Mouse (Mus musculus) megakaryocyte progenitor cell, adult 5-6 weeks (primary cell): ENCODE results near the gene Gstt4. TPM values are rescaled to one million over a fixed set of nuclear protein-coding genes. Genes with fewer than 3 reads are reported as not detected.
"Not testable (repeated sequence)": the region's sequence is repeated elsewhere in the genome, so short reads cannot be mapped to it uniquely, and the experiment has no call there.

ENCODE experiments used
- ATAC-seq: replicated peaks from 2 replicates; pipeline ENCODE4 v1.8.0; 2016; ENCODE audit warnings: mild to moderate bottlenecking, moderate TSS enrichment, inconsistent platforms; ENCODE audit not compliant: poor library complexity
- total RNA-seq, 2 experiments: library from RNA; stranded (forward) in 1 of 2; stranded (reverse) in 1 of 2; fragments of 157-497, 149-512 nt in 1 of 2; fragments of 200-1000 nt in 1 of 2; gene quantifications; 2 replicates each; pipeline versions ENCODE4 v1.2.3 to v1.2.4; 2015 to 2017

The Gstt4 gene
- total RNA-seq, 2 experiments from 2014 or later, result not detected

DNA sequence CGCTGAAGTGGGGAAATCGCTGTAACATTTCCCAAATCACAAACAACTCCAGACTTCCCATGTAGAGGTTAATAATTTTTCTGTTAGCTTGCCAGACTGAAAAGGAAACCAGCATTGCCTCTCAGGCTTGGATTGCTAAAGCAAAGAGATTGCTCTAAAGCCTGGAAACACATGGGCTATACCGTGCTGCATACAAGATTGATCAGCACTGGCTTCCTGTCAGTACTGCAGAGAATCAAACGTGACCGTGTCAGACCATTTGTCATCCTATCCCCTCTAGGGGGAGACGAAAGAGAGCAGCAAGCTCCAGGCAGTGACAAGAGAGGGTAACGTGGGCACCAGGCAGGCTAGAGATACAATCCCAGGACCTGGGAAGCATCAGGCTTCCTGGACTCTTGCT is 31.6 kb downstream of the Gstt4 start:
- ATAC-seq, result peak; percentile 82

DNA sequence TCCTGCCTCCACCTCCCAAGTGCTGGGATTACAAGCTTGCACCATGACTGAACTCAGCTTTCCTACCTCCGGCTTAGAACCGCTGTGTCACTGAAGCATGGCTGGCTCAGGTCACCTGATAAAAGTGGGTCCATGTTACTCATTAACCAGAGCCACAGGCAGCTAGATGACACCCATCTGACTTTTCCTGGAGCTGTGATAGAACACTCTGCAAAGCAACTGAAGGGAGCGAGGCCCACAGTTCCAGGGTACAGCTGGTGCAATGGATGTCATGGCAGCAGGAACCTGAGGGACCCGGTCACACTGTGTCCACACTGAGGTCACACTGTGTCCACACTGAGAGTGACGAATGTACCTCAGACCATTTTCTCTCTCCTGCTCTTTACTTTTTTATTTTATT is 32.5 kb downstream of the Gstt4 start:
- no peak for ATAC-seq

DNA sequence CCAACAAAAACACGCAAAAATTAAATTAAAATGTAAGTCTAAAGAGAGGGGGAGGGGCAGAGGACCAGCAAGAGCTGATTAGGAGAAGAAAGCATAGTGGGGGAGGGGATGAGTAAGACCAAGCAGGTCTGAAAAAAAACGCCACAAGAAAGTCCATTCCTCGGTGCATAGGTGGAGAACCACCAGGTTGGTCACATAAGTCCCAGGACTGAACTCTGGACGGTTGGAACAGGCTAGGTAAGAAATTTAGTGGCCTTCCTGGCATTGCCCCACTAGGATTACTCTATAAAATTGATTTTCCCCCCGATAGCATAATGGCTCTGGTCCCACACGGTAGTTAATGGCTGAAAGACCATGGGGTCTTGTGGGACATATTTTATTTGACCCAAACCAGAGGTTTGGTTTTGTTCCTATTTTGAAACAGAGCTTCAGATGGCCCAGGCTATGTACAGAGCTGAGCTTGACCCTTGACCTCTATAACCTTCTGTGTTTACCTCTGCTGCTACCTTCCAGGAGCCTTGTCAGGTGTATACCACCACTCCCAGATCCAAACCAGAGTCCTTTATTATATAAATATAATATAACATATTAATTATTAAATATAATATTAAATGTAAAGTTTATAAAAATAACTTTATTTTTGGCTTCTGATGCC is 33.1 kb downstream of the Gstt4 start:
- ATAC-seq, result no peak

DNA sequence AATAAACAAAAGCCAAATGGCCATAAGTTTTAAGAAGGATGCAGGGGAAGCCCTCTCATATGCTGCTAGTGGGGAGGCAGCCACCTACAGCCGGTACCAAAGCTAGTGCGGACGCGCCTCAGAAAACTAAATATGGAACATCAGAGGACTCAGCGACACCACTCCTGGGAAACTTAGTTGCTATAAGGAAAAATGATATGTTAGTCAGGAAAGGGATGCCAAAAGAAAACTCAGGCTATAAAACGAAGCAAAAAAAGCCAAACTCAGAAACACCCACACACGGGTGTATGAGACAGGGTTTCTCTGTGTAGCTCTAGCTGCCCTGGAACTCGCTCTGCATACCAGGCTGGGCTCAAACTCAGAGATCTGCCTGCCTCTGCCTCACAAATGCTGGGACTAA is 34.1 kb downstream of the Gstt4 start:
- no peak for ATAC-seq

DNA sequence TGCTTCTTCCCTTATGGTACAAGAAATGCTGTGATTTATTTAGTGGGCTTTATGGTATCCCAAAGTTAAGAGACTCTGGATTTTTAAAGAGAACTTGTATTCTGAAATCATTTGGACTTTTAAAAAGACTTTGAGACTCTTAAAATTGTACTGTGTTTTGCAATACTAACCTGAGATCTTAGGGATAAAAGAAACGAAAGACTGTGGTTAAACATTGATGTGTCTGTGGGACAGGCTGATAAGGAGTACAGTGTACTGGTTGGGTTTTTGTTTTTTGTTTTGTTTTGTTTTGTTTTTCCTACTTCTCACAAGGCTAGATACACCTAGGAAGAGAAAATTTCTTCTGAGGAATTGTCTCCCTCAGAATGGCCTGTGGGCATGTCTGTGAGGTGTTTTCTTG is 36.9 kb downstream of the Gstt4 start:
- no peak for ATAC-seq

DNA sequence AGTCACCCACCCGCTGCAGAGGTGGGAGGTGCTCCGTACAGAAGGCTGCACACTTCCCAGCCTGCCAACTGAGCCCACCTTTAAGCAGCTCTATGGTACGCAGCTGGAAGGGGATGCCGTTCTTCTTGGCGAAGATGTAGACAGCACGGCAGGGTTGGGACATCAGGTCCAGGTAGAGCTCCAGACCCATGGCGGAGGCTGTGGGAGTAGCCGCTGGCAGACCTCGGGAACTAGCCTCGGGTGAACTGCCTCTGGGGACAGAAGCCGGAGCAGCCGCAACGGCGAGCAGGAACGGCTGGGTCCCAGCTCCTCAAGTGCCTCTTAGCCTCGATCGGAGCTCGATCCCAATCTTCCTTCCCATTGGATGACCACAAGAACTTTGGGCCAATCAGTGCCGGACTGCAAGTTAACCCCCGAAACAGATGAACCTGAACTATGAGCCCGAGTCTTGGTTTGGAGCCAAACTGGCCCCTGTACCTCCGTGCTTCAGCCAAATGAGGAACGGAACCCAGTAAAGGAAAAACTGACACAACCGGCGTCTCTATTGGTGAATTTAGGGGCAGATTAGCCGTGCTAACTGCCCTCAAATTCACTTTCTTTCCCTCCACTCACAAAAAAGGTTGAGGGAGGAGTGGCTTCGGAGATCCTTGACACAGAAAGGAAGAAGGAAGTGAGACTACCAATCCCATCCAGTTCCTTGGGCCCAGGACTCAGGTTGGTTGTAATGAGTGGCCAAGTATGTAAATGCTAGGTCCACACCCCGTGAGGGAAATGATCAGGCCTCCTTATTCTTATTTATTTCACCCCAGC is 41.4 kb downstream of the Gstt4 start, which contains the start of the genes Gm20441 and Gstt3:
Gene Gm20441, minus strand, starts transcription at position 186 of the 810 bp plus-strand sequence.
Gene Gstt3, minus strand, starts transcription at position 646 of the 810 bp plus-strand sequence.
- peak; percentile 84 for ATAC-seq

DNA sequence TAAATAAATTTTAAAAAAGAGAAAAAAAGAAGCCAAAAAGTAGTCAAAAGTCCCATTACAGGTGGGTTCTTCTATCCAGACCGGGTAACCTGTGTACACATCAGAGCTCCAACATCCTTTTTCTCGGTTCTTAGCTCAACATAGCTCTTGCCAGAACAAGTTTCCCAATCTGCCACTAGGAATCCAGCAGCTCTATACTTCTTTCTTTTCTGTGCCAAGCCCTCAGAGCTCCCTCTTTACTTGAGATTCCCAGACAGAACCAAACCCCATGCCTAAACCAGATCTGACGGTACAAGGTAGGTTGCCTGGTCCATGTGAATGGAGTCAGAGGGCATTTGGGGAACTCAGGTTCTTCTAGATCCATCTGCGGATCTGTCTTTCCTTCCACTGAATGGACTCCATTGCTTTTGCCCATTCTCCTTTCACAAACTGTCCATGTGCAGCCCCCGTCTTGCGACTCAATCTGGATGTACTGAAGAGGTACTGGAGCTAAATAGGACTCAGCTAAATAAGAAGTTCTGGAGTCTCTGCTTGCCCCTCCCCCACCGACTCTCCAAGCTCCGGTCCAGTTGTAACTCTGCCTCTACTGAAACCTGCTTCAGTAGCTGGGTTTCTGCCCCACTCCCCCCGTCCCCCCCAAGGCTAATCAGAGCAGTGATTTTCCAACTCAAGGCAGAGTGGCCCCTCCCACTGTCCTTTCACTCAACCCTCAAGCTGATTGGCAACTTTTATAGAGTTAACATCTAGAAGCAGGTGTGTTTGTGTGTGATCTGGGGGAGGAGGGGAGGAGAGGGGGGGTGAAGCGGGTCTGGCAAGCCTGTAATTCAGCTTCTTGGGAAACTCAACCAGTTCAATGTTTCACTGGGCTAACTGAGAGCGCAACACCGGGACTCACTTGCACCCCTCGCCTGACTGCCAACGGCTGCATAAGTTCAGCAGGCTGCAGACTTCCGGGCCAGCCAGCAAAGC is 42.9 kb downstream of the Gstt4 start:
- no peak for ATAC-seq

DNA sequence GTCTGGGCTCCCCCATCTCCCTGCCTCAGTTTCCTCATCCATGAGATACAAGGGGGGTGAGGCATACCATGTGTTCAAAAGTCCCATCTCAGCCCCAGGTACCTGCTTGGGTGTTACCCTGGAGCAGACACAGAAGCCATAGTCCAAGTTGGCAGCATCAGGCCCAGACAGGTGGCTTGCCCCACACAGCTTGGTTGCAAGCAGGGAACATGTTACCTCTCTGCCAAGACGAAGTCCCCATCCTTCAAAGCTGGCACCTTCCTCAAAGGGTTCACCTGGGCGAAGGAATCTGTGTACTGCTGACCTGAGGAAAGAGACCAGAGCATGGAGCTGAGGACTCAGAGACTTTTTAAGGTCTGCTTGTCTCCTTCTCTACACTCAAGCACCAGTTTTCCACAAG is 44.5 kb downstream of the Gstt4 start:
- ATAC-seq, result no peak

DNA sequence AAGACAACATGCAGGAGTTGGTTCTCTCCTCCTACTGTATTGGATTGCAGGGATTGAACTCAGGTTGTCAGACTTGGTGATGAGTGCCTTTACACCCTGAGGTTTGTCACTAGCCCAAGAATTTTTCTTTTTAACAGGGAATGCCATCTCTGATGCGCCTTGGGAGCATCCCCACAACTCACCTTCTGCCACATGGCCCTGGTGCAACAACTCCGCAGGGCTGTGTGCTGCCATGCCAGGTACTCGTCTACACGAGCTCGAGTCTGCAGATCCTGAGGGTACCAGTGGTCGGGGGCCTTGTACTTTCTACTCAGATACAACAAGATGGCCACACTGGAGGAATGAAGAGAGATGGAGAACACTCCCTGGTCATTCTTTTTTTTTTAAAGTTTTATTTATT is 45.8 kb downstream of the Gstt4 start:
- ATAC-seq, result no peak

DNA sequence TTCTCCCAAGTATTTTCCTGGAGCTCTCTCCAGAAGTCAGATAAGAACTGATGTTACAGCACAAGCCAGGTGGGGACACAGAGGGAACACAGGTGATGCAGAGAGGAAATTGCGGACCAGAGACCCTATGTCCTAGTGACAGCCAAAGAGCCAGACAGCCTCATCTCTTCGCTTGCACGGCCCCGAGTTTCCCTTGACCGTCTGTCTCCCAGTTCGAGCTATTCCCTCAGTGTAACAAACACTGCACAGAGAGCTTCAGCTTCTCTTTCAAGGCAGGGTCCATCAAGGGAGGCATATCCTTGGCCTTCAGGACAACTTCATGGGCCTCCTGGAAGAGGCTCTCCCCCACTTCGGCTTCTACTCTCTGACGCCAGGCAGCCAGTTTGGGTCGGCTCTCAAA is 47.8 kb downstream of the Gstt4 start:
- no peak for ATAC-seq

DNA sequence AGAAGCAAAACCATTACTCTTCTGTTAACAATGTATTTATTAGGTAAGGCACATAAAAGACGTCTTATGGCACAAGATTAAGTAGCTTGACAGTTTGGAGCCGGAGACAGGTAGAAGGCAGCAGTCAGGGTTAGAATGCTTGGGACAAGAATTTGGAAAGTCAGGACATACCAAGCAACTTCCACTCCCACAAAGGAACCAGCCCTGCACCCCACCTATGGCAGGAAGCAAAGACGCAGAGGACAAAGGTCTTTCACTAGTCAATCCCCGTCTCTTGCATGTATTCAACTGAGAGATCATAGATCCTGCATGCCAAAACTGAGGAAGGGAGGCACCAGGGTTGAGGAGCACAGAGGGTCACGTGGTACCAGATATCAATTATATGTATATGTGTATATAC is 48.2 kb downstream of the Gstt4 start:
- ATAC-seq, result no peak

DNA sequence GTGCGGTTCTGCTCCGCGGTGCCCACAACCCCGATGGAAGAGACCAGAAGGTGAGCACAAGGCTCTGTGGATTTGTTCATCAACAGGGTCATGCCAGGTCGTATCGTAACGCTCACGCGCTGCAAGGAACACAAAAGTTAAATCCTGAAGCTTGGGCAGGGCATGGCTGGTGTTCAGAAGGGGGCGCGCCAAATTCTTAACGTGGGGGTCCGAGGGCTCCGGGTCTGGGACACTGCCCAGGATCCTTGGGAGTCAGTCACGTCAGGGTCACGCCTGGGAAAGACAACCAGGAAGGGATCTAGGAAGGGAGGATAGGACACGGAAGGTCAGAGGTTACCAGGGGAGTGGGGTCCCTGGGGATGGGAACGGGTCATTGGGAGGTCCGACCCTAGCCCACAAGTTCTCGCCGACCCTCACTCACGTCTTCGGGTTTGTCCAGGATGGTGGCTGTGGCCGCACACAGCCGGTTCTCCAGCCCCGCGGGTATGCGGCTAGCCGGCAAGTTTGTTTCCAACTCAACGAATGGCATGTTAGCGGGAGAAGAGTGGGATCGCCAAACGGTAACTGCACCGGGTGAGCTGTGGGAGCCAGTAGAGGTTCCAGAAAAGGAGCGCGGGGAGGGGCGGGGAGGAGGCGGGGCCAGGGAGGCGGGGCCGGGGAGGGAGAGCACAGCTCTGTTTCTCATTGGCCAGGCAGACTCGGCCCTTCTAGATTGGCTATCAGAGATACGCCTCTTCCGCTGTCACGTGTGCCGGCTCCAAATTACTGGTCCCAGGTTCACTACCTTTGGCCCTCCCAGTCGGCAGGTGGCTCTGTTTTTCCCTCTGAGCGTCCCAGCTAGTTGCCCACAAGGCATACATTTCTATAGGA is 49.3 kb downstream of the Gstt4 start, which contains the start of gene Ddt:
Gene Ddt, minus strand, starts transcription at position 620 of the 870 bp plus-strand sequence.
- peak; percentile 96 for ATAC-seq

DNA sequence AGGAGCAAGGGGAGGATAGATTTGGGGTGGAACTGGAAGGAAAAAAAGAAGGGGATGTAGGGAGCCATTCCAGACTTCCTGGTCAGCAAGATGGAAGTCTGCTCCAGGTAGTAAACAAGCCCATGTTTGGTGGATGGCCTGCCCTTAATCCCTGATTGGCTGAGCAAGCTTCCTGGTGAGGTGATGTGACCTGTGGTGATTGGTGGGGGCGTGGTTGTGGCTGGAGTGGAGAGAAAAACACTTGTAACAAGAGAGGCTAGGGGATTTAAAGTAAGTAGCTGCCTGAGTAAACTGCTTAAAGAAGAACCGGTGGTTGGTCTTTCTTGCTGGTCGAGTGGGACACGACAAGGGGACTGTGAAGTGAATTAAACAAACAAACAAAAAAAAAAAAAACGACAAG is 54.6 kb downstream of the Gstt4 start:
- ATAC-seq, result not testable (repeated sequence)

DNA sequence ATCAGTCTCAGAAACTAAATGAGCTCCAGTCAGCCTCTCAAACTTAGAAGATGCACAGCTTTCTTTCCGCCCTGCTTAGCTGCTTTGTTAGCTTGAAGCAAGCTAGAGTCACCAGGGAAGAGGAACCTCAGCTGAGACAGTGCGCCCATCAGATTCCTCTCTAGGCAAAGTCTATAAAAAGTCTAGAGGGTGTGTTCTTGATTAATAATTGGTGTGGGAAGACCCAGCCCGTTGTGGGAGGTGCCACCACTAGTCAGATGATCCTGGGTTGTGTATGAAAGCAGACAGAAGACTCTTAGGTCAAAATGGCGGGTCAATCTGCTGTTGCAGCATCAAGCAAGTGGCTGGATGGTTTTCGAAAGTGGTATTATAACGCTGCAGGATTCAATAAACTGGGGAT is 55.5 kb downstream of the Gstt4 start:
- ATAC-seq, result no peak

Other genes starting within 250 kb of the Gstt4 start
- gene Ggt5, start 233.2 kb downstream of the Gstt4 start, total RNA-seq (2015), result 0.29 and 1.4 TPM in 2 replicates
- gene Ggt5, start 233.2 kb downstream of the Gstt4 start, total RNA-seq (2017), result 2.8 and 3.5 TPM in 2 replicates
- 0.34 and 0.42 TPM in 2 replicates for gene Susd2, start 178.5 kb downstream of the Gstt4 start, total RNA-seq (2015)
- gene Susd2, start 178.5 kb downstream of the Gstt4 start, total RNA-seq (2017), result 0.27 TPM in 1 of 2 replicates, not detected in the other
- 32.0 and 36.5 TPM in 2 replicates for gene Cabin1, start 58.2 kb downstream of the Gstt4 start, total RNA-seq (2015)
- 29.6 and 37.8 TPM in 2 replicates for gene Cabin1, start 58.2 kb downstream of the Gstt4 start, total RNA-seq (2017)
- 51.7 and 60.3 TPM in 2 replicates for gene Ddt, start 49.1 kb downstream of the Gstt4 start, total RNA-seq (2015)
- 54.4 and 60.1 TPM in 2 replicates for gene Ddt, start 49.1 kb downstream of the Gstt4 start, total RNA-seq (2017)
- gene Gm20441, start 41.6 kb downstream of the Gstt4 start, total RNA-seq (2015), result not detected in 2 replicates
- not detected in 2 replicates for gene Gm20441, start 41.6 kb downstream of the Gstt4 start, total RNA-seq (2017)
- gene Gstt3, start 41.1 kb downstream of the Gstt4 start, total RNA-seq (2015), result 4.9 and 5.5 TPM in 2 replicates
- 3.2 and 4.7 TPM in 2 replicates for gene Gstt3, start 41.1 kb downstream of the Gstt4 start, total RNA-seq (2017)
- not detected in 2 replicates for gene Gstt1, start 24.0 kb downstream of the Gstt4 start, total RNA-seq (2015)
- 2.3 TPM in 1 of 2 replicates, not detected in the other for gene Gstt1, start 24.0 kb downstream of the Gstt4 start, total RNA-seq (2017)
- gene Gstt2, start 14.9 kb upstream of the Gstt4 start, total RNA-seq (2015), result 23.8 and 24.1 TPM in 2 replicates
- 14.2 and 21.6 TPM in 2 replicates for gene Gstt2, start 14.9 kb upstream of the Gstt4 start, total RNA-seq (2017)
- gene Mif, start 37.7 kb upstream of the Gstt4 start, total RNA-seq (2015), result 477 and 576 TPM in 2 replicates
- gene Mif, start 37.7 kb upstream of the Gstt4 start, total RNA-seq (2017), result 746 and 790 TPM in 2 replicates
- gene Derl3, start 70.9 kb upstream of the Gstt4 start, total RNA-seq (2015), result 0.54 and 0.64 TPM in 2 replicates
- 0.95 and 2.2 TPM in 2 replicates for gene Derl3, start 70.9 kb upstream of the Gstt4 start, total RNA-seq (2017)
- gene Smarcb1, start 99.1 kb upstream of the Gstt4 start, total RNA-seq (2015), result 66.3 and 72.0 TPM in 2 replicates
- 77.3 and 86.5 TPM in 2 replicates for gene Smarcb1, start 99.1 kb upstream of the Gstt4 start, total RNA-seq (2017)
- gene Chchd10, start 110.6 kb upstream of the Gstt4 start, total RNA-seq (2015), result 54.0 and 55.0 TPM in 2 replicates
- 33.1 and 34.4 TPM in 2 replicates for gene Chchd10, start 110.6 kb upstream of the Gstt4 start, total RNA-seq (2017)
- 0.57 TPM in 1 of 2 replicates, not detected in the other for gene Mmp11, start 114.0 kb upstream of the Gstt4 start, total RNA-seq (2015)
- gene Mmp11, start 114.0 kb upstream of the Gstt4 start, total RNA-seq (2017), result 10.1 TPM in 1 of 2 replicates, not detected in the other
- gene Gm867, start 118.1 kb upstream of the Gstt4 start, total RNA-seq (2015), result not detected in 2 replicates
- not detected in 2 replicates for gene Gm867, start 118.1 kb upstream of the Gstt4 start, total RNA-seq (2017)
- 1.5 TPM in 1 of 2 replicates, not detected in the other for gene Vpreb3, start 120.5 kb upstream of the Gstt4 start, total RNA-seq (2015)
- gene Vpreb3, start 120.5 kb upstream of the Gstt4 start, total RNA-seq (2017), result not detected in 2 replicates
- gene Gm5134, start 132.0 kb upstream of the Gstt4 start, total RNA-seq (2015), result 0.35 and 0.66 TPM in 2 replicates
- gene Gm5134, start 132.0 kb upstream of the Gstt4 start, total RNA-seq (2017), result 0.78 and 0.79 TPM in 2 replicates
- 7.4 and 8.7 TPM in 2 replicates for gene Zfp280b, start 210.1 kb upstream of the Gstt4 start, total RNA-seq (2015)
- gene Zfp280b, start 210.1 kb upstream of the Gstt4 start, total RNA-seq (2017), result 5.7 and 8.0 TPM in 2 replicates